Mouse (Mus musculus) lung, embryonic 15.5 days (tissue): ENCODE results near the gene Bscl2. TPM values are rescaled to one million over a fixed set of nuclear protein-coding genes. Genes with fewer than 3 reads are reported as not detected.
"Not testable (repeated sequence)": the region's sequence is repeated elsewhere in the genome, so short reads cannot be mapped to it uniquely, and the experiment has no call there.

Experiments
- ATAC-seq: fragments of 200-750 bp; cut with Nextera tagmentation; 2 replicates; pipeline ENCODE4 v1.8.0; 2017; ENCODE audit warnings: moderate number of reproducible peaks, borderline replicate concordance; ENCODE audit not compliant: low FRiP score, low TSS enrichment; ENCODE audit errors: extremely low read depth
- H3K27ac ChIP-seq: fragments of 300-500 bp; sonication (generic); 2 replicates; pipeline ENCODE4 v1.5.1; 2015; ENCODE audit warnings: moderate library complexity, mild to moderate bottlenecking, inconsistent platforms
- H3K27me3 ChIP-seq: fragments of 300-500 bp; sonication (generic); 2 replicates; pipeline ENCODE4 v1.6.1; 2015; ENCODE audit warnings: inconsistent platforms
- H3K36me3 ChIP-seq: fragments of 300-500 bp; sonication (generic); 2 replicates; pipeline ENCODE4 v1.6.1; 2015; ENCODE audit warnings: inconsistent platforms
- H3K4me1 ChIP-seq: fragments of 300-500 bp; sonication (generic); 2 replicates; pipeline ENCODE4 v1.6.1; 2015; ENCODE audit warnings: inconsistent platforms
- H3K4me2 ChIP-seq: fragments of 300-500 bp; sonication (generic); 2 replicates; pipeline ENCODE4 v1.6.1; 2015; ENCODE audit warnings: inconsistent platforms, mild to moderate bottlenecking, moderate library complexity
- H3K4me3 ChIP-seq: fragments of 300-500 bp; sonication (generic); 2 replicates; pipeline ENCODE4 v1.5.1; 2015; ENCODE audit warnings: mild to moderate bottlenecking, inconsistent platforms
- H3K9ac ChIP-seq: fragments of 300-500 bp; sonication (generic); 2 replicates; pipeline ENCODE4 v1.6.1; 2015; ENCODE audit warnings: inconsistent platforms
- H3K9me3 ChIP-seq: fragments of 300-500 bp; sonication (generic); 2 replicates; pipeline ENCODE4 v1.6.1; 2016; ENCODE audit warnings: inconsistent platforms
- WGBS: fragments of 180-500 bp; shearing (Covaris S2); methylation state at CpG from one replicate; pipeline ENCODE4 v1.1.7; 2015; 5-methylcytosine and 5-hydroxymethylcytosine counted together
- polyA plus RNA-seq: library from polyadenylated mRNA; unstranded; fragments of >200 nt; fragmentation: Nextera tagmentation; extraction: Ambion mirVana; gene quantifications from 2 replicates; pipeline ENCODE4 v1.2.1, GENCODE M21; 2015

Gene Bscl2
- polyA plus RNA-seq, 1 experiment from 2014 or later: 52.3 TPM

DNA sequence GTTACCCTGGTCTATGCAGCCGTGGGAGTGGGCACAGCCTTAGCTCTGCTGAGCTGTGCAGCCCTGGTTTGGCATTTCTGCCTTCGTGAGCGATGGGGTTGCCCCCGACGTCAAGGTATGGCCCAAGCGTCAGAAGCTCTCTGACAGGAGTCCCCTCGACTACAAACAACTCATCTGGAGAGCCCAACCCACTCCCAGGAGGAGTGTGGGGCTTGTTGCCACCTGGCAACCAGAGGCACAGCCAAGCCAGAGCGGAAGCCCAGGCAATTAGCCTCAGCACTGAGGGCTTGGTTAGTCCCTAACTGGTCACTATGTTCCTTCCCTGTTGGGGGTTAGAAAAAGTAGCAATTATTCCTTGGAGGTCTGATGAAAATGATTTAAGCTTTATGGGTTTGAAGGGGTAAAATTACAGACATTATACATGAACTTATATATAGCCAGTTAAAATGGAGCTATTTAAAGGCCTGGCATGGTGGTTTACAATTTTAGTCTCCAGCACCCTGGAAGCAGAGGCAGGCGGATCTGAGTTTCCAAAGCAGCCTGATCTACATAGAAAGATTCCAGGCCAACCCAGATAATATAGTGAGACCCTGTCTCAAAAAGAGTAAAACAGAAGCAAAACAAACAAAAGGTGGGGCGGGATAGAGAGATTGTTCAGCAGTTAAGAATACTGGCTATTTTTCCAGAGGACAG is 15.1 kb downstream of the Bscl2 start:
- peaks cover 12% of the 10 kb centered on the region for H3K4me1 ChIP-seq
- H3K4me2 ChIP-seq: no peak overlapping the region
- H3K27me3 ChIP-seq: no peaks in the 10 kb centered on the region
- H3K9ac ChIP-seq: no peak overlapping the region
- no peak overlapping the region for H3K4me3 ChIP-seq
- no peak overlapping the region for H3K27ac ChIP-seq
- H3K9me3 ChIP-seq: no peaks in the 10 kb centered on the region
- 42% methylated on average over 10 of the region's 10 CpGs for WGBS
- H3K36me3 ChIP-seq: peaks cover 5% of the 10 kb centered on the region
- ATAC-seq: no peak

DNA sequence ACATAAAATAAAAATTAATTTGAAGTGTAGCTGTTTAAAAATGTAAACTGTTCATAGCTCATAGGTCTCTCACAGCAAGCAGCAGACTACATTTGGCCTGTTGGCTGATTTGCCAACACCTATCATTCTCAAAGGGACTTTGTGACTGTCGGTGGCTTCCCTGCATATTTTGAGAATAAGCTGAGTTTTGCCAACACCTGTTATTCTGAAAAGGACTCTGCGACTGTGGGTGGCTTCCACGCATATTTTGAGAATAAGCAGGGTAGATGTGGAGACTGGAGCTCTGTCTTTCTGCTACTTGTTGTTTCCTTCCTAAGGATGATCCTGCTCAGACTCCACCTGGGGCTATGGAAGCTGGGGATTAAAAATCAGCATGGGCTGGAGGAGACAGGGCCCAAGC is 15.8 kb downstream of the Bscl2 start:
- H3K27me3 ChIP-seq: no peaks in the 10 kb centered on the region
- no peak for ATAC-seq
- no peak overlapping the region for H3K27ac ChIP-seq
- WGBS: 83% methylated on average over 3 of the region's 3 CpGs
- no peak overlapping the region for H3K4me2 ChIP-seq
- no peak overlapping the region for H3K4me3 ChIP-seq
- H3K4me1 ChIP-seq: peaks cover 12% of the 10 kb centered on the region
- no peak overlapping the region for H3K9ac ChIP-seq
- H3K36me3 ChIP-seq: 0 out of 2 replicates have a peak, but pooled peaks cover 4% of the 10 kb centered on the region
- no peaks in the 10 kb centered on the region for H3K9me3 ChIP-seq

DNA sequence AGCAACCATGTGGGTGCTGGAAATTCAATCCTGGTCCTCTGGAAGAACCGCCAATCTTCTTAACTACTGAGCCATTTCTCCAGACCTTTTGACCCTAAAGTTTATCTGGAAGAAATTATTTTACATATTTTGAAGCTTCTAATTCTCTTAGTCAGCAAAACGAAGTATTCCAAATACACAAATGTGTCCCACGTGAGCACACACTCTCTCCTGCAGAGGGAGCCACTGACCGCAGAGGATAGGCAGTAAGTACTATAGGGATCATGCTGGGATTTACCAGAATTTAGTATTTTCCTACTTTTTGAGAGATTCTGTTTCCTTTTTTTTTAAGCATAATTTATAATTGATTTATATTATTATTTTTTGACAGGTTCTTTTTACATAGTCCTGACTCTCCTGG is 20.4 kb downstream of the Bscl2 start:
- H3K4me1 ChIP-seq: no peaks in the 10 kb centered on the region
- no peaks in the 10 kb centered on the region for H3K36me3 ChIP-seq
- no peaks in the 10 kb centered on the region for H3K9me3 ChIP-seq
- no peak for ATAC-seq
- 34% methylated on average over 4 of the region's 4 CpGs for WGBS
- H3K4me3 ChIP-seq: no peak overlapping the region
- H3K9ac ChIP-seq: no peak overlapping the region
- no peak overlapping the region for H3K27ac ChIP-seq
- H3K4me2 ChIP-seq: no peak overlapping the region
- H3K27me3 ChIP-seq: no peaks in the 10 kb centered on the region

DNA sequence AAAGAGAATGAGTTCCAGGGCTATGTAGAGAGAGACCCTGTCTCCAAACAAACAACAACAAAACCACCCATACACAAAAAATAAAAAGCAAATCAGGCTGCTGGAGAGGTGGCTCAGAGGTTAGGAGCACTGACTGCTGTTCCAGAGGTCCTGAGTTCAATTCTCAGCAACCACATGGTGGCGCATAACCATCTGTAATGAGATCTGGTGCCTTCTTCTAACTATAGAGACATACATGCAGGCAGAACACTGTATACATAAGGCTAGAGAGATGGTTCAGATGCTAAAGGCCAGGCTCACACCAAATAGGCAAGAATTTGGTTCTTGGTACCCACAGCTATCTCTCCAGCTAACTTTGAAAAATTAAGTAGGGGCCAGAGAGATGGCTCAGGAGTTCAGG is 21.8 kb downstream of the Bscl2 start:
- Histone ChIP-seq H3K4me3 (no peak overlapping the region), H3K36me3 (no peaks in the 10 kb centered on the region), H3K4me2 (no peak overlapping the region), H3K9ac (no peak overlapping the region), H3K4me1 (no peaks in the 10 kb centered on the region), H3K9me3 (no peaks in the 10 kb centered on the region), H3K27ac (no peak overlapping the region), H3K27me3 (no peaks in the 10 kb centered on the region)
- WGBS: 13% methylated on average over 1 of the region's 1 CpGs
- no peak for ATAC-seq

DNA sequence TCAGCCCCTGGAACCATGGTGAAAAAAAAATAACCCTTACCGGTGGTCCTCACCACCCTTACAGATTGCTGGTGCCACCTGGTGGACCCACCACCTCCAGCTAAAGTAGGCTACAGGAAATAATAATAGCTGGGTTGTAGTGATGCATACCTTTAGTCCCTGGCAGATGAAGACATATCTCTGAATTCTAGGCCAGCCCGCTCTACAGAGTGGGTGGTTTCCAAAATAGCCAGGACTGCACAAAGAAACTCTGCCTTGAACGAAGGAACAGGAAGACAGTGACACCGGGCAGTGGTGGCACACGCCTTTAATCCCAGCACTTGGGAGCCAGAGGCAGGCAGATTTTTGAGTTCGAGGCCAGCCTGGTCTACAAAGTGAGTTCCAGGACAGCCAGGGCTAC is 27.0 kb downstream of the Bscl2 start:
- 79% methylated on average over 6 of the region's 6 CpGs for WGBS
- no peaks in the 10 kb centered on the region for H3K9me3 ChIP-seq

DNA sequence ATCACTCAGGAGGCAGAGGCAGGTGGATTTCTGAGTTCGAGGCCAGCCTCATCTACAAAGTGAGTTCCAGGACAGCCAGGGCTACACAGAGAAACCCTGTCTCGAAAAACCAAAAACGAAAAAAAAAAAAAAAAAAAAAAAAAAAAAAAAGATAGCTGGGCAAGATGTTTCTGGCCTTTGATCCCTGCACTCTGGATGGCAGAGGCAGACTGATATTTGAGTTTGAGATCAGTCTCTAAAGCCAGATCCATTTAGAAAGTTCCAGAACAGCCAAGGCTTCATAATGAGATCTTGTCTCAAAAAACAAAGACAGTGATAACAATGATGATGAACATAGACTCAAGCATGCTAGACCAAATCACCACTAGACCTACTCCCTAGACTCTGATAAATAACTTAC is 33.1 kb downstream of the Bscl2 start:
- not testable (repeated sequence) for ATAC-seq, H3K9ac ChIP-seq, H3K27me3 ChIP-seq, H3K9me3 ChIP-seq
- Histone ChIP-seq H3K4me3 (peak overlapping the region; percentile 67; the same call in 1 of the 2 replicates), H3K4me2 (peak overlapping the region; percentile 71), H3K27ac (0 out of 2 replicates have a peak overlapping the region, but pooled peaks have one; percentile 59), H3K4me1 (peaks cover 13% of the 10 kb centered on the region), H3K36me3 (peaks cover 23% of the 10 kb centered on the region)
- 72% methylated on average over 3 of the region's 3 CpGs for WGBS

More for the DNA sequence above, 27.0 kb downstream of the Bscl2 start:
- ATAC-seq: no peak
- no peak overlapping the region for H3K9ac ChIP-seq
- no peaks in the 10 kb centered on the region for H3K4me1 ChIP-seq
- H3K36me3 ChIP-seq: no peaks in the 10 kb centered on the region
- H3K4me2 ChIP-seq: no peak overlapping the region
- no peak overlapping the region for H3K27ac ChIP-seq
- H3K27me3 ChIP-seq: no peaks in the 10 kb centered on the region
- H3K4me3 ChIP-seq: no peak overlapping the region

DNA sequence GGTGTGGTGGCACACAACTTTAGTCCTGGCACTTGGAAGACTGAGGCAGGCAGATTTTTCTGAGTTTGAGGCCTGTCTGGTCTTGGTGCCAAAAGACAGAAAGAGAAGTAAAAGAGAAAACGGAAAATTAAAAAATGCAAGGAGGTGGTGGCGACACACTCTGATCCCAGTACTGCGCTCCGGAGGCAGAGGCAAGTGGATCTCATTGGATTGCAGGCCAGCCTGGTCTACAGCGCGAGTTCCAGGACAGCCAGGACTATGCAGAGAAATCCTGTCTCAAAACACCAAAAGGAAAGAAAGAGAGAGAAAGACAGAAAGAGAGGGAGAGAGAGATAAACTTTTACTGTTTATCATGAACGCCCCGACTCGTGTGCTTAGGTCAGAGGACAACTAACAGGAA is 33.6 kb downstream of the Bscl2 start:
- Histone ChIP-seq H3K36me3 (peaks cover 28% of the 10 kb centered on the region), H3K4me1 (peaks cover 13% of the 10 kb centered on the region), H3K9ac (peak overlapping the region; percentile 58), H3K4me3 (peak overlapping the region; percentile 67), H3K27ac (peak overlapping the region; percentile 59), H3K4me2 (peak overlapping the region; percentile 71), H3K9me3 (no peaks in the 10 kb centered on the region), H3K27me3 (no peaks in the 10 kb centered on the region)
- peak; percentile 17; the same call in 1 of the 2 replicates for ATAC-seq
- WGBS: 36% methylated on average over 9 of the region's 9 CpGs

DNA sequence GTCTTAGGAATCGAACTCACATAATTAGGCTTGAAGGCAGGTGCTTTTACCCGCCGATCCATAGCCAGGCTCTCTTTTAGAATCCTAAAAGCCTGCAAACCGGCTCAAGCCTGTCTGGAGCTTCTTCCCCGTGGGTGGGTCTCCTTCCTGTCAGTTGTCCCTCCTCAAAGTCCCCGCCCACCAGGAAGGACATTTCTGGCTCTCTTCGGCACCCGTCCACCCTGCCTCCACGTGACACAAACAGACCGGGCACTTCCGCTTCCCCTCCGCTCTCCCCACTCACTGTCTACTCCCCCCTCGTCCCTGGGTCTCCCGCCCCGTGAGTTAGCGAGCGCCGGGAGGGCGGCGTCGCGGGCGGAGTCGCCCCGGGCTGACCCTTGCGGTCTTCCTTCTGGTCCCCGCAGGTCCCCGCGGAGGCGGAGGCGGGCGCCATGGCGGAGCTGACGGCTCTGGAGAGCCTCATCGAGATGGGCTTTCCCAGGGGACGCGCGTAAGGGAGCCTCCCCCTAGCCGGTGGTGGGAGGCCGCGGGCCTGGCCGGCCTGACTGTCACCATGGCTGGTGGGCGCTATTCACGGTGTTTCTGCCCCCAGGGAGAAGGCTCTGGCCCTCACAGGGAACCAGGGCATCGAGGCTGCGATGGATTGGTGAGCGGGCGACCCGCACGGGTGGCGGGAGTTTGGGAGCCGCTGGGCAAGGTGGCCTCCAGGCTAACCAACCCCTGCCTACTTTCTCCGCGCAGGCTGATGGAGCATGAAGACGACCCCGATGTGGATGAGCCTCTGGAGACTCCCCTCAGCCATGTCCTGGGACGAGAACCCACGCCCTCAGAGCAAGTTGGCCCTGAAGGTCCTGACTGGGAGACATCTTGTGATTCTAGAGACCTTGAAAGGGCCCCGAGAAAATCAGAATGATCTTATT is 34.3 kb downstream of the Bscl2 start, which contains the start of gene Ubxn1:
Ubxn1 (plus strand) TSS at position 230 of the 920 bp plus-strand sequence.
- peak within 1 kb of the TSS; percentile 87 for H3K9ac ChIP-seq
- peaks cover 34% of the 10 kb centered on the region for H3K36me3 ChIP-seq
- ATAC-seq: peak; percentile 97
- peak within 1 kb of the TSS; percentile 71 for H3K4me2 ChIP-seq
- no peaks in the 10 kb centered on the region for H3K9me3 ChIP-seq
- peaks cover 13% of the 10 kb centered on the region for H3K4me1 ChIP-seq
- peak within 1 kb of the TSS; percentile 59 for H3K27ac ChIP-seq
- peak within 1 kb of the TSS; percentile 67 for H3K4me3 ChIP-seq
- WGBS: 1% methylated on average over 55 of the region's 59 CpGs
- no peaks in the 10 kb centered on the region for H3K27me3 ChIP-seq

DNA sequence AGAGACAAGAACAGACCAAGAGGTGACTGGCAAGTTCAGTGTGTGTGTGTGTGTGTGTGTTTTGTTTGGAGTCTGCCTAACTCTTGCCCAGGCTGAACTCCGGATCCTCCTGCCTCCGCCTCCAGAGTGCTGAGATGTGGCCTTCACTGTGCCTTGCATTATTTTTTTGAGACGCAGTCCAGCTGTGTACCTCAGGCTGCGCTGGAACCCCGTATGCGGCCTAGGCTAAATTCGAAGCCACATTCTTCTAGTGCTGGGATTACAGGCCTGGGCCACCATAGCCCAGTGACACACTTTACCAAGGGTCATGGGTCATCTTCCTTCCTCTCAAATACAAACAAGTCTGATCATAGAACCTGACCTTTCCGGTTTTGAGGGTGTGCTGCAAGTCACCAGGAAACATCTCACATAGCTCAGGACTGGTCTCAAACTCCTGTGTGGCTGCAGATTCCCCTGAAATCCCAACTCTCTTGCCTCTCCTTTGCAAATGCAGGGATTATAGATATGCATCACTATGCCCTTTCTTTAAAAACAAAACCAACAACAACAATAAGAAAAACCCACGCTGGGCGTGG is 35.1 kb downstream of the Bscl2 start:
- ATAC-seq: no peak
- 58% methylated on average over 10 of the region's 10 CpGs for WGBS
- Histone ChIP-seq H3K9me3 (no peaks in the 10 kb centered on the region), H3K27me3 (no peaks in the 10 kb centered on the region), H3K27ac (no peak overlapping the region), H3K9ac (peak overlapping the region; percentile 87), H3K4me2 (peak overlapping the region; percentile 71), H3K4me1 (peaks cover 13% of the 10 kb centered on the region), H3K4me3 (peak overlapping the region; percentile 67), H3K36me3 (peaks cover 41% of the 10 kb centered on the region)

DNA sequence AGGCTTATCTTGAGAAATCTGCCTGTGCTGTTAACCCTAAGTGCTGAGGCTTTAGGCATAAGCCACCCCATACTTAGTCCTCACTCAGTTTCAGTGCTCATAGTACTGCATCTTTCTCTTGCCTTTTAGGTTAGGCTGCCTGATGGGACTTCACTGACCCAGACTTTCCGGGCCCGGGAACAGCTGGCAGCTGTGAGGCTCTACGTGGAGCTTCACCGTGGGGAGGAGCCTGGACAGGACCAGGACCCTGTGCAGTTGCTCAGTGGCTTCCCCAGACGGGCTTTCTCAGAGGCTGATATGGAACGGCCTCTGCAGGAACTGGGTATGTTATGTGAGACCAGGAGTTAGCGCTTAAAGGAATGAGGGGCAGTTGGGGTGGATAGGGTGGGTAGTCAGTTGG is 37.8 kb downstream of the Bscl2 start:
- peaks cover 20% of the 10 kb centered on the region for H3K4me1 ChIP-seq
- H3K4me2 ChIP-seq: no peak overlapping the region
- H3K27me3 ChIP-seq: no peaks in the 10 kb centered on the region
- H3K36me3 ChIP-seq: peaks cover 44% of the 10 kb centered on the region
- no peak overlapping the region for H3K27ac ChIP-seq
- no peak overlapping the region for H3K4me3 ChIP-seq
- ATAC-seq: no peak
- H3K9me3 ChIP-seq: no peaks in the 10 kb centered on the region
- 93% methylated on average over 7 of the region's 7 CpGs for WGBS
- H3K9ac ChIP-seq: no peak overlapping the region

DNA sequence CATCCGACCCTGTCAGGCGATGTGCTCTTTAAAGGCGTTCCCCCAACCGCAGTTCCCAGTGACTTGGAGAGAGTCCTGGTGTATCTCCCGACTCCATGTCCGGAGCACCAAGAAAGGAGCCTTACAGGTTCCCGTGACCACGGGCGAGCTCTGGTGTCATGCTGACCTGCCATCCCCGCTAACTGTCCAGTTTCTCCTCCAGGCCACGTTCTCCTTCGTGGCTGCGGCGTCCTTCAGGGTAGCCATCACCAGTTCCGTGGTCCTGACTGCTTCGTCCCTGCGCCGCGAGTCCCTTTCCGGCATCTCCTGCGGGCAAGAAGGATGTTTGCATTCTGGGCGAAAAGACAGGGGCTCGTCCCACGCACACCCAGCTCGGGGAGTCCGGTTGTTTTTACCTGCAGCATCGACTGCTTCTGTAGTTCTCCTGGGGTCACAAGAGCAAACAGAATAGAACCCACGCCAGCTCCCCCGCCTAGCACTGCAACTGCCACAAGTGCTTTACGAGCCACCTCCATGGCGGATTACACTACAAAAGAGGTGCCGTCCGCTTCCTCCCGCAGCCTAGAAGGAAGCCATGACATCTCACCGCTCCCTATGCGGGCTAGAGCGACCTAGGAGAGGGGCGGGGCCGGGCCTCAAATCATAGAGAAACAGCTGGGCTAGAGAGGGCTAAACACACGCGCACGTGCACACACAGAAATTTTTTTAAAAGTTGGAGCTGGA is 43.2 kb downstream of the Bscl2 start, which contains the start of gene Uqcc3:
Uqcc3 (minus strand) TSS at position 613 of the 723 bp plus-strand sequence.
- Histone ChIP-seq H3K4me3 (peak within 1 kb of the TSS; percentile 70), H3K4me1 (peaks cover 11% of the 10 kb centered on the region), H3K27me3 (no peaks in the 10 kb centered on the region), H3K9me3 (no peaks in the 10 kb centered on the region), H3K4me2 (peak within 1 kb of the TSS; percentile 75), H3K27ac (peak within 1 kb of the TSS; percentile 83), H3K9ac (peak within 1 kb of the TSS; percentile 69), H3K36me3 (peaks cover 20% of the 10 kb centered on the region)
- WGBS: under 1% methylated on average over 42 of the region's 42 CpGs
- ATAC-seq: peak; percentile 94
